Mouse (Mus musculus): ENCODE measurements around the gene B430305J03Rik. TPM values are rescaled to one million over a fixed set of nuclear protein-coding genes. Genes with fewer than 3 reads are reported as not detected.
A peak's percentile ranks its signal among the peaks of the same experiment; 100 is the strongest.

The B430305J03Rik gene
- not detected in 2 replicates for polyA plus RNA-seq (2016; fragmentation: Nextera tagmentation; extraction: Ambion mirVana)

- no peaks in the 10 kb centered on the region; the same call in 1 of the 2 replicates for H3K36me3 ChIP-seq (replicated peaks)
- H3K27ac ChIP-seq: peak within 1 kb of the TSS; percentile 90
- peak within 1 kb of the TSS; percentile 87 for H3K9ac ChIP-seq
- H3K4me3 ChIP-seq (replicated peaks): peak within 1 kb of the TSS; percentile 88
- no peaks in the 10 kb centered on the region for H3K9me3 ChIP-seq
- 2% methylated on average over 10 of the region's 10 CpGs for whole genome bisulfite sequencing
- peaks cover 28% of the 10 kb centered on the region for H3K4me1 ChIP-seq
- peak within 1 kb of the TSS; percentile 85 for H3K4me2 ChIP-seq
- no peaks in the 10 kb centered on the region for H3K27me3 ChIP-seq
- no peak for ATAC-seq (ENCODE audit: low FRiP score)
Measured at GRCm38 (mm10) chr3:61365779-61366373, at the start of gene B430305J03Rik. TSS of gene B430305J03Rik (minus strand) at chr3:61365951.

GRCm38 (mm10) chr3:61409683-61410082 is 43.9 kb upstream of the B430305J03Rik start:
- Histone ChIP-seq H3K4me1 (no peaks in the 10 kb centered on the region), H3K9ac (no peak overlapping the region), H3K4me2 (no peak overlapping the region), H3K27ac (no peak overlapping the region), H3K36me3 (replicated peaks) (no peaks in the 10 kb centered on the region), H3K4me3 (replicated peaks) (no peak overlapping the region), H3K9me3 (no peaks in the 10 kb centered on the region), H3K27me3 (no peaks in the 10 kb centered on the region)
- WGBS: 84% methylated on average over 6 of the region's 6 CpGs
- no peak for ATAC-seq (ENCODE audit: low FRiP score)

GRCm38 (mm10) chr3:61406921-61407320 is 41.2 kb upstream of the B430305J03Rik start:
- Histone ChIP-seq H3K27ac (no peak overlapping the region), H3K9ac (no peak overlapping the region), H3K4me3 (replicated peaks) (no peak overlapping the region), H3K9me3 (no peaks in the 10 kb centered on the region), H3K4me2 (no peak overlapping the region), H3K4me1 (no peaks in the 10 kb centered on the region), H3K27me3 (no peaks in the 10 kb centered on the region), H3K36me3 (replicated peaks) (no peaks in the 10 kb centered on the region)
- WGBS: 74% methylated on average over 4 of the region's 4 CpGs
- no peak for ATAC-seq (ENCODE audit: low FRiP score)

- ATAC-seq (ENCODE audit: low FRiP score): no peak
- WGBS: 70% methylated on average over 1 of the region's 1 CpGs
- no peaks in the 10 kb centered on the region for H3K36me3 ChIP-seq (replicated peaks)
Measured at GRCm38 (mm10) chr3:61400823-61401387, 35.2 kb upstream of the B430305J03Rik start.

GRCm38 (mm10) chr3:61396728-61397127 is 31.0 kb upstream of the B430305J03Rik start:
- peak overlapping the region; percentile 32; the same call in 1 of the 2 replicates for H3K27ac ChIP-seq
- H3K9ac ChIP-seq: no peak overlapping the region
- 0 out of 2 replicates have a peak, but pooled peaks have one; percentile 20 for ATAC-seq (ENCODE audit: low FRiP score)
- peaks cover 10% of the 10 kb centered on the region for H3K4me1 ChIP-seq
- no peak overlapping the region for H3K4me2 ChIP-seq
- WGBS: 12% methylated on average over 2 of the region's 2 CpGs
- H3K27me3 ChIP-seq: no peaks in the 10 kb centered on the region
- no peaks in the 10 kb centered on the region for H3K36me3 ChIP-seq (replicated peaks)
- H3K4me3 ChIP-seq (replicated peaks): no peak overlapping the region
- no peaks in the 10 kb centered on the region for H3K9me3 ChIP-seq

More at GRCm38 (mm10) chr3:61400823-61401387, 35.2 kb upstream of the B430305J03Rik start:
- no peak overlapping the region for H3K4me3 ChIP-seq (replicated peaks)
- no peak overlapping the region for H3K9ac ChIP-seq
- peaks cover 10% of the 10 kb centered on the region for H3K4me1 ChIP-seq
- H3K27me3 ChIP-seq: no peaks in the 10 kb centered on the region
- no peaks in the 10 kb centered on the region for H3K9me3 ChIP-seq
- H3K4me2 ChIP-seq: no peak overlapping the region
- H3K27ac ChIP-seq: no peak overlapping the region

GRCm38 (mm10) chr3:61395382-61395781 is 29.6 kb upstream of the B430305J03Rik start:
- Histone ChIP-seq H3K27me3 (no peaks in the 10 kb centered on the region), H3K36me3 (replicated peaks) (no peaks in the 10 kb centered on the region), H3K4me1 (peaks cover 10% of the 10 kb centered on the region), H3K4me3 (replicated peaks) (no peak overlapping the region), H3K9me3 (no peaks in the 10 kb centered on the region), H3K9ac (no peak overlapping the region), H3K4me2 (no peak overlapping the region), H3K27ac (no peak overlapping the region)
- 92% methylated on average over 3 of the region's 3 CpGs for WGBS
- ATAC-seq (ENCODE audit: low FRiP score): no peak

- WGBS: 77% methylated on average over 3 of the region's 3 CpGs
- H3K9ac ChIP-seq: no peak overlapping the region
- peaks cover 10% of the 10 kb centered on the region for H3K4me1 ChIP-seq
- no peak for ATAC-seq (ENCODE audit: low FRiP score)
- H3K27me3 ChIP-seq: no peaks in the 10 kb centered on the region
- no peak overlapping the region for H3K27ac ChIP-seq
- no peak overlapping the region for H3K4me2 ChIP-seq
- no peaks in the 10 kb centered on the region for H3K36me3 ChIP-seq (replicated peaks)
- no peak overlapping the region for H3K4me3 ChIP-seq (replicated peaks)
- H3K9me3 ChIP-seq: no peaks in the 10 kb centered on the region
Measured at GRCm38 (mm10) chr3:61393520-61393919, 27.8 kb upstream of the B430305J03Rik start.

GRCm38 (mm10) chr3:61392881-61393280 is 27.1 kb upstream of the B430305J03Rik start:
- no peaks in the 10 kb centered on the region for H3K27me3 ChIP-seq
- ATAC-seq (ENCODE audit: low FRiP score): no peak
- H3K4me2 ChIP-seq: no peak overlapping the region
- peaks cover 10% of the 10 kb centered on the region for H3K4me1 ChIP-seq
- no peaks in the 10 kb centered on the region for H3K9me3 ChIP-seq
- H3K36me3 ChIP-seq (replicated peaks): no peaks in the 10 kb centered on the region
- H3K9ac ChIP-seq: no peak overlapping the region
- H3K4me3 ChIP-seq (replicated peaks): no peak overlapping the region
- H3K27ac ChIP-seq: no peak overlapping the region
- WGBS: 89% methylated on average over 1 of the region's 1 CpGs

- WGBS: 88% methylated on average over 4 of the region's 4 CpGs
Measured at GRCm38 (mm10) chr3:61391564-61391963, 25.8 kb upstream of the B430305J03Rik start.

GRCm38 (mm10) chr3:61386368-61386767 is 20.6 kb upstream of the B430305J03Rik start:
- no peak overlapping the region for H3K4me3 ChIP-seq (replicated peaks)
- H3K36me3 ChIP-seq (replicated peaks): no peaks in the 10 kb centered on the region
- H3K4me1 ChIP-seq: no peaks in the 10 kb centered on the region
- no peaks in the 10 kb centered on the region for H3K27me3 ChIP-seq
- no peak overlapping the region for H3K27ac ChIP-seq
- 88% methylated on average over 4 of the region's 4 CpGs for WGBS
- no peak overlapping the region for H3K9ac ChIP-seq
- no peaks in the 10 kb centered on the region for H3K9me3 ChIP-seq
- ATAC-seq (ENCODE audit: low FRiP score): no peak
- H3K4me2 ChIP-seq: no peak overlapping the region

More at GRCm38 (mm10) chr3:61391564-61391963, 25.8 kb upstream of the B430305J03Rik start:
- H3K36me3 ChIP-seq (replicated peaks): no peaks in the 10 kb centered on the region
- no peaks in the 10 kb centered on the region for H3K9me3 ChIP-seq
- no peaks in the 10 kb centered on the region for H3K27me3 ChIP-seq
- peaks cover 6% of the 10 kb centered on the region for H3K4me1 ChIP-seq
- no peak overlapping the region for H3K4me3 ChIP-seq (replicated peaks)
- H3K4me2 ChIP-seq: no peak overlapping the region
- H3K9ac ChIP-seq: no peak overlapping the region
- no peak overlapping the region for H3K27ac ChIP-seq
- no peak for ATAC-seq (ENCODE audit: low FRiP score)

- Histone ChIP-seq H3K4me1 (no peaks in the 10 kb centered on the region), H3K4me3 (replicated peaks) (no peak overlapping the region), H3K9ac (no peak overlapping the region), H3K27ac (no peak overlapping the region), H3K4me2 (no peak overlapping the region), H3K9me3 (no peaks in the 10 kb centered on the region), H3K36me3 (replicated peaks) (no peaks in the 10 kb centered on the region), H3K27me3 (no peaks in the 10 kb centered on the region)
- 96% methylated on average over 8 of the region's 8 CpGs for WGBS
- no peak for ATAC-seq (ENCODE audit: low FRiP score)
Measured at GRCm38 (mm10) chr3:61376001-61376400, 10.2 kb upstream of the B430305J03Rik start.

- no peaks in the 10 kb centered on the region for H3K27me3 ChIP-seq
- no peak overlapping the region; the same call in 1 of the 2 replicates for H3K4me2 ChIP-seq
- H3K4me3 ChIP-seq (replicated peaks): no peak overlapping the region
- H3K36me3 ChIP-seq (replicated peaks): no peaks in the 10 kb centered on the region; the same call in 1 of the 2 replicates
- H3K9me3 ChIP-seq: no peaks in the 10 kb centered on the region
- ATAC-seq (ENCODE audit: low FRiP score): no peak
- H3K9ac ChIP-seq: no peak overlapping the region
- 89% methylated on average over 1 of the region's 1 CpGs for WGBS
- no peak overlapping the region for H3K27ac ChIP-seq
- H3K4me1 ChIP-seq: peaks cover 28% of the 10 kb centered on the region
Measured at GRCm38 (mm10) chr3:61368446-61368845, 2.7 kb upstream of the B430305J03Rik start.

All from forebrain, embryonic 12.5 days (tissue).